Mouse (Mus musculus) neural tube, embryonic 15.5 days (tissue): Measurements from ENCODE around the gene Ankrd1. TPM values are rescaled to one million over a fixed set of nuclear protein-coding genes. Genes with fewer than 3 reads are reported as not detected.

Experiments used
- ATAC-seq: fragments of 200-750 bp; cut with Nextera tagmentation; 2 replicates; pipeline ENCODE4 v1.8.0; 2017; ENCODE audit warnings: mild to moderate bottlenecking, moderate TSS enrichment, moderate library complexity; ENCODE audit not compliant: low FRiP score
- H3K27ac ChIP-seq: fragments of 300-500 bp; sonication (generic); replicated peaks from 2 replicates; pipeline ENCODE4 v1.5.1; 2015; ENCODE audit warnings: mild to moderate bottlenecking, inconsistent platforms
- H3K27me3 ChIP-seq: fragments of 300-500 bp; sonication (generic); replicated peaks from 2 replicates; pipeline ENCODE4 v1.6.1; 2015; ENCODE audit warnings: inconsistent platforms
- H3K36me3 ChIP-seq: fragments of 300-500 bp; sonication (generic); 2 replicates; pipeline ENCODE4 v1.6.1; 2015; ENCODE audit warnings: inconsistent platforms
- H3K4me1 ChIP-seq: fragments of 300-500 bp; sonication (generic); 2 replicates; pipeline ENCODE4 v1.6.1; 2015; ENCODE audit warnings: inconsistent platforms
- H3K4me2 ChIP-seq: fragments of 300-500 bp; sonication (generic); 2 replicates; pipeline ENCODE4 v1.6.1; 2015; ENCODE audit warnings: inconsistent platforms, mild to moderate bottlenecking, moderate library complexity
- H3K4me3 ChIP-seq: fragments of 300-500 bp; sonication (generic); replicated peaks from 2 replicates; pipeline ENCODE4 v1.5.1; 2015; ENCODE audit warnings: mild to moderate bottlenecking, inconsistent platforms
- H3K9ac ChIP-seq: fragments of 300-500 bp; sonication (generic); replicated peaks from 2 replicates; pipeline ENCODE4 v1.6.1; 2015; ENCODE audit warnings: mild to moderate bottlenecking, inconsistent platforms
- H3K9me3 ChIP-seq: fragments of 300-500 bp; sonication (generic); replicated peaks from 2 replicates; pipeline ENCODE4 v1.6.1; 2016; ENCODE audit warnings: inconsistent platforms
- WGBS: fragments of 180-500 bp; shearing (Covaris S2); methylation state at CpG from one replicate; pipeline ENCODE4 v1.1.7; 2015; ENCODE audit warnings: mixed read lengths; 5-methylcytosine and 5-hydroxymethylcytosine counted together
- polyA plus RNA-seq: library from polyadenylated mRNA; unstranded; fragments of >200 nt; fragmentation: Nextera tagmentation; extraction: Ambion mirVana; gene quantifications from 2 replicates; pipeline ENCODE4 v1.2.1, GENCODE M21; 2015

Ankrd1 gene
- polyA plus RNA-seq, 1 experiment from 2014 or later, result 0.54 TPM

DNA sequence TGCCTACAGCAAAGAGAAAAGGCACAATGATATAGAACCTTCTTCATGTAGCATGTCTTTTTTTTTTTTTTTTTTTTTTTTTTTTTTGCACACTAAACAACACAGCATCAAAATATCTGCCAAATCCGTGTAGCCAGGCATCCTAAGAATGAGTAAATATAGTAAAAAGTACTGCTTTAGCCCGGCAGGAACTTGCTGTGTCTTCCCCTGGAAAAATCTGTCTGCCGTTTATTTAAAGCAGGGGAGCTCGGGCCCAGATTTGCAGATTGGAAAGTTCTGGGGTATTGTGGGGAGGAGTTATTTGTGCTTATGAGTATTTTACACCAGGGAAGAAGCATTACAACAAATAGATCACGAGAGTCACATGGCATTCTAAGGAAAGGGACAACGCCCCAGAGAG lies 12.1 kb upstream of the Ankrd1 start:
- no peak overlapping the region for H3K4me2 ChIP-seq
- H3K27ac ChIP-seq, result no peak overlapping the region
- H3K4me3 ChIP-seq, result no peak overlapping the region
- no peak overlapping the region for H3K9ac ChIP-seq
- no peaks in the 10 kb centered on the region for H3K36me3 ChIP-seq
- H3K4me1 ChIP-seq, result no peaks in the 10 kb centered on the region
- no peaks in the 10 kb centered on the region for H3K27me3 ChIP-seq
- WGBS, result 83% methylated on average over 6 of the region's 6 CpGs
- ATAC-seq, result no peak
- no peaks in the 10 kb centered on the region for H3K9me3 ChIP-seq

DNA sequence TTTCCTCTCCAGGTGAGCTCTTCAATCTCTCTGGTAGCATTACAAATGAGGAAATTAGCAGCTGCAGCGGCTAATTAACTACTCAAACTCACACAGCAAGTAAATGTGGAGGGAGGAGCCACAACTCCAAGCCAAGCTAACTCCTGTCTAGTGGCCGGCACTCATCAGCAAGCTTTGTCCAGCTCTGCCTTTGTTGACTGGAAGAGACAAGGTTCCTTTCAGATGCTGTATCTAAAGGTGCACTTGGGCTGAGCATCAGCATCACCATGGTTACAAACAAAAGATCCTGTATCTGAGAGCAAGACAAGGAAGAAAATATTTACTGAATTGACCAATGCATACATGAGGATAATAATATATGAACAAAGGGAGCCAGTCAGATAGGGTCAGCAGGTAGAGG lies 10.3 kb upstream of the Ankrd1 start:
- ATAC-seq, result no peak
- WGBS, result 51% methylated on average over 2 of the region's 2 CpGs
- no peaks in the 10 kb centered on the region for H3K9me3 ChIP-seq

DNA sequence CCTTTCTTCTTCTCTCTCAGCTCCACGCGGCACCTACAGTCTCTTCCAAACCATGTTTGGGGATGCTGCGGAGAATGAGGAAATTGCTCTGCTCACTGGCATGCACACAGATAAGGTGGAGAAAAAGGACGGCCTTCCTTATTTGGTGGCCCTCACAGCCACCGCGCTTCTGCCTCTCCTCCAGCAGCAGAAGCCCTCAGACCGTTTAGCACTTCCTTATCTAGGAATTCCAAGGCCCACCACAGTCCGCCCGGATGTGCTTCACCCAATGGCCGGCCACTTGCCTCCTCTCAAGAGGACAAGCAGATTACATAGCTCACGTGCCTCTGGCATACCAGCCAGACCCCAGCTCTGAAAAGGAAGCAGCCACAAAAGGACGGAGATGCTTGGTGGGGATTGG lies 9.7 kb upstream of the Ankrd1 start:
- no peaks in the 10 kb centered on the region for H3K27me3 ChIP-seq
- 66% methylated on average over 12 of the region's 12 CpGs for WGBS
- no peak for ATAC-seq
- H3K9ac ChIP-seq, result no peak overlapping the region
- H3K9me3 ChIP-seq, result no peaks in the 10 kb centered on the region
- H3K36me3 ChIP-seq, result no peaks in the 10 kb centered on the region
- H3K4me1 ChIP-seq, result no peaks in the 10 kb centered on the region
- no peak overlapping the region for H3K27ac ChIP-seq
- no peak overlapping the region for H3K4me3 ChIP-seq
- H3K4me2 ChIP-seq, result no peak overlapping the region

More for the DNA sequence above, 10.3 kb upstream of the Ankrd1 start:
- Histone ChIP-seq H3K27me3 (no peaks in the 10 kb centered on the region), H3K36me3 (no peaks in the 10 kb centered on the region), H3K9ac (no peak overlapping the region), H3K4me3 (no peak overlapping the region), H3K27ac (no peak overlapping the region), H3K4me2 (no peak overlapping the region), H3K4me1 (no peaks in the 10 kb centered on the region)

DNA sequence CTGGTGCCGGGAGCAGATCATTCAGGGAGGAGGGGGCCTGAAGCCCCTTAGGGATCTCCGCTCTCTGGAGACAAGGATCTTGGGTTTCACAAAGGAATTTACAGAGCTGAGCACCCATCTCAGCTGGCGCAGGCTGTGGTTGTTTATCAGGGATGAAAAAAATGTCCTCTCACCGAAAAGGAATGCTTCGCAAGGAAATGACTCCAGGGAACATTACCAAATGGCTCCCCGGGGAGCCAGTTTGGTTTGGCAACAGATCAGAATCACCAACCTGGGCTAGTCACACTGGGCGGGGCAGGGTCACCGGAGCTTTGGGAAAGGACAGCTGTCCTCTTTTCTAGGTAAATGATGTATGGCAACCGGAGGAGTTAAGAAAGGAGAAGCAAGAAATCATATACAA lies 9.3 kb upstream of the Ankrd1 start:
- 55% methylated on average over 9 of the region's 9 CpGs for WGBS
- Histone ChIP-seq H3K36me3 (no peaks in the 10 kb centered on the region), H3K27ac (no peak overlapping the region), H3K9ac (no peak overlapping the region), H3K27me3 (no peaks in the 10 kb centered on the region), H3K9me3 (no peaks in the 10 kb centered on the region), H3K4me3 (no peak overlapping the region), H3K4me2 (no peak overlapping the region), H3K4me1 (no peaks in the 10 kb centered on the region)
- no peak for ATAC-seq

DNA sequence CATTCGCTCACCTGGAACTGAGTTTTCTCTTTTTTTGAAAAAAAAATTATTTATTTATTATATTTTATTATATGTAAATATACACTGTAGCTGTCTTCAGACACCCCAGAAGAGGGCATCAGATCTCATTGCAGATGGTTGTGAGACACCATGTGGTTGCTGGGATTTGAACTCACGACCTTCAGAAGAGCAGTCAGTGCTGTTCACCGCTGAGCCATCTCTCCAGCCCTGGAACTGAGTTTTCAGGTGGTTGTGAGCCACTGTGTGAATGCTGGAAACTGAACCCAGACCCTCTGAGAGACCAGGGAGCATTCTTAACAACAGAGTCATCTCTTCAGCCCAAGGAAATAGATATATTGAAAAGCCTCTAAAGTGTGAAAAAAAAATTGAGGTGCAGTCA lies 8.5 kb upstream of the Ankrd1 start:
- H3K36me3 ChIP-seq, result no peaks in the 10 kb centered on the region
- WGBS, result 93% methylated on average over 3 of the region's 3 CpGs
- ATAC-seq, result no peak
- no peak overlapping the region for H3K4me3 ChIP-seq
- no peak overlapping the region for H3K4me2 ChIP-seq
- H3K9ac ChIP-seq, result no peak overlapping the region
- no peak overlapping the region for H3K27ac ChIP-seq
- no peaks in the 10 kb centered on the region for H3K9me3 ChIP-seq
- H3K27me3 ChIP-seq, result no peaks in the 10 kb centered on the region
- no peaks in the 10 kb centered on the region for H3K4me1 ChIP-seq

DNA sequence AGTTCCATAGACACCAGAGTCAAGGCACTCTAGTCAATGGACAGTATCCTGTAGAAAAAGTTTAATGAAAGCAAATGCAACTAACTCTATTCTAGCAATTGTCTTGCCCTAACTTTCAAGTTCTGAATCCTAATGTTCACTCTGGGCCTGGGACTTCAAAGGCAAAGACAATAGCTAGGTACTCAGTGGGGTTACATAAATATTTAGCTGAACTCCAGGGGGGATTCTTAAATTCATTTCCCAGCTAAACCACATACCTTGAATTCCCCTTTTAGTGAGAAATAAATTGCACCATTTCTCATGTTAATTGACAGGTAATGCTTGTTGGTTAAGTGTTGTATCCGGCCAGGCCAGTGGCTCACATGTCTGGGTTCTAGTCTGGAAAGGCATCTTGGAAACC lies 4.3 kb upstream of the Ankrd1 start:
- Histone ChIP-seq H3K4me2 (no peak overlapping the region), H3K36me3 (no peaks in the 10 kb centered on the region), H3K9ac (no peak overlapping the region), H3K27me3 (no peaks in the 10 kb centered on the region), H3K27ac (no peak overlapping the region), H3K4me3 (no peak overlapping the region), H3K9me3 (no peaks in the 10 kb centered on the region), H3K4me1 (no peaks in the 10 kb centered on the region)
- ATAC-seq, result no peak
- WGBS, result 82% methylated on average over 1 of the region's 1 CpGs

DNA sequence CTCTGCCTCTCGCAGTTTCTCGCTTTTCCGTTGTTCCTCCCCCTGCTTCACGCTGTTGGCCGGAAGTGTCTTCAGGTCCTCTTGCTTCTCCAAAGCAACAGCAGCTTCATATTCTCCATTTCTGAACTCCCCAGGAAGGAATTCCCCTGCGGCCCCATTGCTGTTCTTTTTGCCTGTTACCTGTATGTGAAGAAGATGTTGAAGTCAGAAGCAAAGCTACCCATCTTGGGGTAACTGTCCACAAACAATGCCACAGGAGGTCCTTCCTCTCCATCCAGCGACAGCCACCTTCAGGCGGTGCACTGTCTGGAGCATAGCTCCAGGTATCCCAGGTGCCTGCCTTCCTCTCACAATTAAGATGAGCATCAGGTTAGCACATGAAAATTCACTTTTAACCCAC lies 680 bp downstream of the Ankrd1 start:
- H3K9me3 ChIP-seq, result no peaks in the 10 kb centered on the region
- 95% methylated on average over 8 of the region's 8 CpGs for WGBS
- H3K4me3 ChIP-seq, result no peak overlapping the region
- H3K9ac ChIP-seq, result no peak overlapping the region
- H3K4me2 ChIP-seq, result no peak overlapping the region
- H3K27me3 ChIP-seq, result no peaks in the 10 kb centered on the region
- no peaks in the 10 kb centered on the region for H3K4me1 ChIP-seq
- ATAC-seq, result no peak
- no peaks in the 10 kb centered on the region for H3K36me3 ChIP-seq
- no peak overlapping the region for H3K27ac ChIP-seq

DNA sequence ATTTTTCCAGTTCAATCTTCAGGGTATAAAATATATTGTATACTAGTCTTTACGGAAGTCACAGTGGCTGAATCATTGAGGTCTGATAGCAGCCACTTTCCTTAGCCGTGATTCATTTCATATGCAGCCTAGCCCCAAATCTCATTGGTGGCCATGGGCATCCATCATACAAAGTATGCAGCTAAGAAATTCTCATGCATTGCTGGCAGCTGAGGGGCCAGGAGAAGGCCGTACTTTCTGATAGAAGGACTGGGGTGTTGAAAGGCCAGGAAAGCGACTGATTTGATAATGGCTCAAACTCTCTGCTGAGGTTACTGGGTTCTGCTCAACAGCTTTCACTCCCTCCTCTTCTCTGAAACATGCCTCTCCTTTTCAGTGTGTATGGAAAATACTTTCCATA lies 3.7 kb downstream of the Ankrd1 start:
- Histone ChIP-seq H3K9ac (no peak overlapping the region), H3K9me3 (no peaks in the 10 kb centered on the region), H3K4me2 (no peak overlapping the region), H3K36me3 (no peaks in the 10 kb centered on the region), H3K4me3 (no peak overlapping the region), H3K27me3 (no peaks in the 10 kb centered on the region), H3K27ac (no peak overlapping the region), H3K4me1 (peaks cover 8% of the 10 kb centered on the region)
- WGBS, result 91% methylated on average over 4 of the region's 4 CpGs
- ATAC-seq, result no peak

DNA sequence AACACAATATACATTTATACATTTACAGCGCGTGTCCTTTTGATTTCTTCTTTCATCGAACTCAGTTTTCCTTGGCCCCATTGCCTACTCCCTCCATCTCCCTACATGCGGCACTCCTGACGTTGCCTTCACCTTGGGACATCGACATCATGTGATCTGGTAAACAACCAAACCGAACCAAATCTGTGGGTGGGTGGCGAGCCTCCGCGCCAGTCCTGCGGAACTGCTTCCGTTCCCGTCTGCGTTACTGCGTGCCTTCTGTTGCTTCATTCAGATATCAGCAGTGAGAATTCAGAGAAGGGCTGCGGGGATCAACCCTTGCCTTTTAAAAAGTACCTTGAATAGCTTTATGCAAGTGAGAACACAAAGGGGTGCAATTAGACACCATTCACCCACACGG lies 7.9 kb downstream of the Ankrd1 start:
- peak overlapping the region; percentile 29; the same call in 1 of the 2 replicates for H3K9ac ChIP-seq
- H3K4me3 ChIP-seq, result peak overlapping the region; percentile 33
- H3K4me1 ChIP-seq, result peaks cover 12% of the 10 kb centered on the region
- no peaks in the 10 kb centered on the region for H3K9me3 ChIP-seq
- 19% methylated on average over 17 of the region's 17 CpGs for WGBS
- no peaks in the 10 kb centered on the region for H3K36me3 ChIP-seq
- ATAC-seq, result peak; percentile 56; the same call in 1 of the 2 replicates
- H3K27me3 ChIP-seq, result no peaks in the 10 kb centered on the region
- peak overlapping the region; percentile 59 for H3K4me2 ChIP-seq
- no peak overlapping the region for H3K27ac ChIP-seq

DNA sequence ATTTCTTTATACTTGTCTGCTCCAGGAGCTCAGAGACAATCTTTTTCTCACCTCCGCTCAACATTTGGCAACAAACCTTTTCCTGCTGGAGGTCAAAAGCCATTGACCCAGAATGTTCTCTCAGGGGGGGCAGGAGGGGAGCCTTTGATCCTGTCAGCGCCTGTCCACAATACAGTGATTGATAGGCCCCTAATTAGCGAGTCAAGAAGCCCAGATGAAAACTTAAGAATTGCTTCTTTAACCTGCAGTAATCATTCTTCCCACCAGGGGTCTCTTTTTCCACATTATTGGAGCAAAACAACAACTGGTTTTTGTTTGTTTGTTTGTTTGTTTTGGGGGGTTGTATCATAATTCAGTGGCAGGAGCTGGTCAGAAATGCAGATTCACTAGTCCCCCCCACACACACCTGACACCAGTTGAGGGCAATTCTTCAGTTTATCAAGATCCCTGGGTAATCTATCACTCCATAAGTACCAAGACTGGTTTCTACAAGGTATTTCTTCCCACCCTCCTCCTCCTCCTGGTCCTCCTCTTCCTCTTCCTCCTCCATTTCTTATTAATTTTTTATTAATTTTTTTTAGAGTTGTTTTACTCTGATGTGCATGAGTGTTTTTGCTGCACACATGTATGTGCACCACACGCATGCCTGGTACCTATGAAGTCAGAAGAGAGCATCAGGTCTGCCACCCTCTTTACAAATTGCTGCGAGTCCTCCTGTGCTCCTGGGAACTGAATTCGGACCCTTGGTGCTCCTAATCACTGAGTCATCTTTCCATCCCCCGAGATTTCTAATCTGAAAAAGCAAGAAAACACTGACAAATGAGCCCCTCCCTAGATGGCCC lies 8.6 kb downstream of the Ankrd1 start:
- 0 out of 2 replicates have a peak overlapping the region, but pooled peaks have one; percentile 18 for H3K9ac ChIP-seq
- 20% methylated on average over 7 of the region's 7 CpGs for WGBS
- peak overlapping the region; percentile 33 for H3K4me3 ChIP-seq
- H3K4me2 ChIP-seq, result peak overlapping the region; percentile 59
- no peak overlapping the region for H3K27ac ChIP-seq
- no peaks in the 10 kb centered on the region for H3K36me3 ChIP-seq
- peaks cover 12% of the 10 kb centered on the region for H3K4me1 ChIP-seq
- peak; percentile 60 for ATAC-seq
- no peaks in the 10 kb centered on the region for H3K27me3 ChIP-seq
- H3K9me3 ChIP-seq, result no peaks in the 10 kb centered on the region

DNA sequence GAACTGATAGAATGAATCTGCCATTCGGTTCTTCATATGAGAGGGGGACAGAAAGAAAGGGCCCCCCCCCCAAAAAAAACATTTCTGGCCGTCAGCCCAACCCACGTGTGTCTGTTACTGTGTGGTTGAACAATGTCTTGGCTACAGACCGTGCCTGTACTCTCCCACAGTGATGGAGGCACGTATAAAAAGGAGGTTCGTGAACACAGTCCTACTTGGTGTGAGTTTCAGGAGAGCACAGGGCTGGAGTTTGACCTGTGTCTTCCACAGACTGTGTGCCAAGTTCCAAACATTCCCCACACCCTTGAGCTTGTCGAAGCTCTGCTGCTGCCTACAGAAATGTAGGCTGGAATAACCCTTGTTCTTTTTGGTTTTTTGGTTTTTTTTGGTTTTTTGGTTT lies 9.4 kb downstream of the Ankrd1 start:
- WGBS, result 42% methylated on average over 7 of the region's 7 CpGs
- H3K9ac ChIP-seq, result no peak overlapping the region
- no peak overlapping the region for H3K27ac ChIP-seq
- H3K4me2 ChIP-seq, result no peak overlapping the region
- no peaks in the 10 kb centered on the region for H3K27me3 ChIP-seq
- no peak overlapping the region for H3K4me3 ChIP-seq
- no peaks in the 10 kb centered on the region for H3K9me3 ChIP-seq
- H3K36me3 ChIP-seq, result no peaks in the 10 kb centered on the region
- ATAC-seq, result 0 out of 2 replicates have a peak, but pooled peaks have one; percentile 36
- peaks cover 12% of the 10 kb centered on the region for H3K4me1 ChIP-seq

DNA sequence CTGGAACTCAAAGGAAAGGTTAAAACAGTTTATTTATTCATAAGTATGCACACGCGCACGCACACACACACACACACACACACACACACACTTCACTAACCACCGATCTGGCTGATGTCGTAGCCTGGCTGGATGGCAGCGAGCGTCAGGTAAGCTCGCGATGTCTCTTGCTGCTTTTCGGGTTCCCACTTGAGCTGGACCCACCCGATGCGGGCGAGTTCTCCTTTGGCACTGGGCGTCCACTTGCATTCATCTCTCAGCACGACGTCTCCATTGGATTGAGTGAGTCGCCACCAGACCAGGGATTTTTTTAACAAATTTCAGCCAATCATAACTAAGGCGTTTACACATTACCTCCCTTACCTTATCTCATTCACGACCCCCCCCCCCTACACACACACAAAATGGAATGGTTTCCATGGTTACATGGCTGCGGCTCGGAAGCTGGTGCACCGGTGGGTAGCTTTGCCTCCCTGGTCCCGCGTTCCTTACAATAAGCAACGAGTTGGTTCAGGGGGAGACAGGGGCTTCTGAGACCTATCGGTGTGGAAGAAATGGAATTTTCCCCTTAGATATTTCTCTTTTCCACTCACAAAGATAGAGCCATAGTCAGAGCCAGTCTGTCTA lies 10.5 kb downstream of the Ankrd1 start:
- Histone ChIP-seq H3K36me3 (no peaks in the 10 kb centered on the region), H3K9ac (no peak overlapping the region), H3K4me3 (no peak overlapping the region), H3K4me1 (peaks cover 12% of the 10 kb centered on the region), H3K27me3 (no peaks in the 10 kb centered on the region), H3K4me2 (peak overlapping the region; percentile 13), H3K27ac (no peak overlapping the region), H3K9me3 (no peaks in the 10 kb centered on the region)
- ATAC-seq, result no peak
- 70% methylated on average over 26 of the region's 26 CpGs for WGBS
